Mouse (Mus musculus) liver, embryonic 14.5 days (tissue): ENCODE results near the gene Morn1. TPM values are rescaled to one million over a fixed set of nuclear protein-coding genes. Genes with fewer than 3 reads are reported as not detected.

Experiments used
- ATAC-seq: fragments of 200-750 bp; cut with Nextera tagmentation; 2 replicates; pipeline ENCODE4 v1.8.0; 2017; ENCODE audit warnings: moderate number of reproducible peaks, mild to moderate bottlenecking, moderate library complexity; ENCODE audit not compliant: insufficient read depth
- DNase-seq, 3 experiments: peaks; one replicate each; pipeline ENCODE4 v3.0.0-alpha.2; 2012 to 2013; ENCODE audit warnings: low read depth in 3 of 3, low spot score in 3 of 3
- H3K27ac ChIP-seq: fragments of 300-500 bp; sonication (generic); 2 replicates; pipeline ENCODE4 v1.5.1; 2014; ENCODE audit warnings: moderate library complexity, mild to moderate bottlenecking, control low read depth, inconsistent platforms
- H3K27me3 ChIP-seq: fragments of 300-500 bp; sonication (generic); 2 replicates; pipeline ENCODE4 v1.6.1; 2014; ENCODE audit warnings: mild to moderate bottlenecking, low read length, moderate library complexity; ENCODE audit not compliant: control insufficient read depth, insufficient read depth
- H3K36me3 ChIP-seq: fragments of 300-500 bp; sonication (generic); replicated peaks from 2 replicates; pipeline ENCODE4 v1.6.1; 2014; ENCODE audit warnings: low read depth; ENCODE audit not compliant: control insufficient read depth, insufficient read depth
- H3K4me1 ChIP-seq, 2 experiments: fragments of 200-500 bp in 1 of 2; fragments of 300-500 bp in 1 of 2; sonication (generic) in 1 of 2; replicated peaks; 2 replicates each; pipeline ENCODE4 v1.6.1; 2012 to 2014; ENCODE audit warnings: antibody characterized with exemption in 1 of 2, inconsistent platforms in 1 of 2, low read length in 1 of 2; ENCODE audit not compliant: control insufficient read depth in 2 of 2, insufficient read depth in 2 of 2
- H3K4me2 ChIP-seq: fragments of 300-500 bp; sonication (generic); 2 replicates; pipeline ENCODE4 v1.6.1; 2014; ENCODE audit warnings: low read depth, mild to moderate bottlenecking, control low read depth, moderate library complexity
- H3K4me3 ChIP-seq, 2 experiments: fragments of 200-500 bp in 1 of 2; fragments of 300-500 bp in 1 of 2; sonication (generic) in 1 of 2; 2 replicates each; pipeline ENCODE4 v1.5.1; 2012 to 2014; ENCODE audit warnings: low read depth in 2 of 2, low read length in 2 of 2, mild to moderate bottlenecking in 2 of 2, control low read depth in 1 of 2, inconsistent platforms in 1 of 2, moderate library complexity in 1 of 2; ENCODE audit not compliant: insufficient read depth in 1 of 2
- H3K9ac ChIP-seq: fragments of 300-500 bp; sonication (generic); replicated peaks from 2 replicates; pipeline ENCODE4 v1.6.1; 2014; ENCODE audit warnings: mild to moderate bottlenecking, control low read depth, moderate library complexity
- H3K9me3 ChIP-seq: fragments of 300-500 bp; sonication (generic); 2 replicates; pipeline ENCODE4 v1.6.1; 2016; ENCODE audit warnings: low read length, mixed read lengths; ENCODE audit not compliant: control insufficient read depth
- CTCF ChIP-seq: IDR thresholded peaks from 2 replicates; pipeline ENCODE4 v1.5.1; 2016; ENCODE audit warnings: antibody characterized with exemption, low read depth, control low read depth
- EP300 ChIP-seq: IDR thresholded peaks from 2 replicates; pipeline ENCODE4 v1.6.1; 2016; ENCODE audit warnings: antibody characterized with exemption, low read depth
- WGBS: fragments of 180-500 bp; shearing (Covaris S2); extraction: QIAGEN DNeasy Blood & Tissue Kit; methylation state at CpG from one replicate; pipeline ENCODE4 v1.1.7; 2014; ENCODE audit not compliant: insufficient replicate concordance; 5-methylcytosine and 5-hydroxymethylcytosine counted together
- polyA plus RNA-seq, 2 experiments: library from polyadenylated mRNA; depleted of rRNA in 1 of 2; stranded (reverse) in 1 of 2; unstranded in 1 of 2; fragments of >200 nt; fragmentation: Nextera tagmentation in 1 of 2; extraction: Ambion mirVana in 1 of 2; gene quantifications; 2 replicates each; pipeline versions ENCODE4 v1.2.1 to v1.2.3; 2012 to 2014

Gene Morn1
- polyA plus RNA-seq, 2 experiments = 0.85 to 1.1 TPM

DNA sequence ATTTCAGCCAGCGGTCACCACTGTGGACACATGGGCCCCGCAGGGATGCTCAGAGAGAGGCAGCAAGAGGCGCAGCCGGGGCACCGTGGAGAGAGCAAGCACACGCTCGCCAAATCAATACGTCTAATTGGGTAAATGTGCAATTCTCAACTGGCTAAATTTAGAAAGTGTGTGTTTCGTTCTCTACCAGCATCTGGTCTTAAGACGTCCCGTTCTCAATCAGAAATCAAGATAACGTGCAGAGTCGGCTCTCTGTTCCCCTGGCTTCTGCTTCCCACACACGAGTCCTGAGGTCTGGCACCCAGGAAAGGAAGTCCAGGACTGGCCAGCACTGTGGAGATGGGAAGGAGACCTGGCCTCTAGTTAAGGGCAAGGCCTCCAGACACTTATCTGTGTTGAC is 39.7 kb upstream of the Morn1 start:
- Histone ChIP-seq H3K27me3 (peaks cover 24% of the 10 kb centered on the region), H3K27ac (no peak overlapping the region), H3K4me3 (no peak overlapping the region), H3K4me2 (no peak overlapping the region), H3K4me1 (no peaks in the 10 kb centered on the region), H3K9ac (no peak overlapping the region), H3K36me3 (no peaks in the 10 kb centered on the region), H3K9me3 (no peaks in the 10 kb centered on the region)
- TF ChIP-seq EP300 = no peak
- ATAC-seq (no peak), DNase-seq (no peak)
- 67% methylated on average over 14 of the region's 14 CpGs for WGBS

DNA sequence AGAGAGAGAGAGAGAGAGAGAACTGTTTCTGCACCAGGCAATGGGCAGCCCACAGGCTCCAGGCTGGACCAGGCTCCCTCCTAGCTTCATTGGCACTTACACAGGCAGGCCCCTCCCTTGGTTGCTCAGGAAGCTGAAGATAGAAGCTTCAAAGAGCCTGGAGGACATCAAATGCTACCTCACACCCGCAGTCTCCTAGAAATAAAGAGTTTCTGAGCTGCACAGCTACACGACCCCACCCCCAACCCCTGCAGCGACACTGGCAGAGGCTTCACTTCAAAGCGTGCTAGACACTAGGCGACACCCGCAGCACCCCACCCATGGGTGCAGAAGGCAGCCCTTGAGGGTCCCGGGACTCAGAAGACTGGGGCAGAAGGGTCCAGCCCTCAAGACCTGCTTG is 36.3 kb upstream of the Morn1 start:
- no peaks in the 10 kb centered on the region for H3K36me3 ChIP-seq
- H3K27me3 ChIP-seq = no peaks in the 10 kb centered on the region
- TF ChIP-seq CTCF (no peak), EP300 (no peak)
- DNase-seq (no peak), ATAC-seq (no peak)
- no peak overlapping the region for H3K27ac ChIP-seq
- H3K9ac ChIP-seq = no peak overlapping the region
- H3K4me2 ChIP-seq = no peak overlapping the region
- no peaks in the 10 kb centered on the region for H3K4me1 ChIP-seq
- no peak overlapping the region for H3K4me3 ChIP-seq
- H3K9me3 ChIP-seq = no peaks in the 10 kb centered on the region
- 54% methylated on average over 7 of the region's 7 CpGs for WGBS

DNA sequence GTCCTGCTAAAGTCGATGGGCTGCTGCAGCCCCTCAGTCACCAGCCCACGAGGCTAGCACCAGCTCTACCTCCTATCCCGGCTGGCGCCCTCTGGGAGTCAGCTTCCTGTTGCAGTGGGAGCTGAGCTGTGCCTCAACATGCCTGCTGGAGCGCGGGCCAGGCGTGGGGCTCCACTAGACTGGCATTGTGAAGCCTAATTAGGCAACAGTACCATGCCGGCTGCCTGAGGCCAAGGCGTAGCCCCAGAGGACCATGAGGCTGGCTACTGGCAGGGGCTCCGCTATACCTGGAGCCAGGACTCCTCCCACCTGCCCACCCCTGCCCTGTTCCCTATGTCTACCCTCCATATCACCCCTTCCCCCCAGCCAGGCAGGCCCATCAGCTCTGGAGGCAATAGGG is 29.7 kb upstream of the Morn1 start, which contains the start of gene Plch2:
Gene Plch2 (minus strand): TSS at position 61 of the 400 bp plus-strand sequence.
- Histone ChIP-seq H3K36me3 (no peaks in the 10 kb centered on the region), H3K27me3 (no peaks in the 10 kb centered on the region), H3K4me2 (no peak within 1 kb of the TSS), H3K9ac (no peak within 1 kb of the TSS), H3K9me3 (no peaks in the 10 kb centered on the region), H3K4me1 (no peaks in the 10 kb centered on the region), H3K27ac (no peak within 1 kb of the TSS), H3K4me3 (no peak within 1 kb of the TSS)
- ATAC-seq = no peak
- no peak for TF ChIP-seq EP300
- no peak for TF ChIP-seq CTCF
- WGBS = 53% methylated on average over 10 of the region's 10 CpGs
- no peak for DNase-seq

DNA sequence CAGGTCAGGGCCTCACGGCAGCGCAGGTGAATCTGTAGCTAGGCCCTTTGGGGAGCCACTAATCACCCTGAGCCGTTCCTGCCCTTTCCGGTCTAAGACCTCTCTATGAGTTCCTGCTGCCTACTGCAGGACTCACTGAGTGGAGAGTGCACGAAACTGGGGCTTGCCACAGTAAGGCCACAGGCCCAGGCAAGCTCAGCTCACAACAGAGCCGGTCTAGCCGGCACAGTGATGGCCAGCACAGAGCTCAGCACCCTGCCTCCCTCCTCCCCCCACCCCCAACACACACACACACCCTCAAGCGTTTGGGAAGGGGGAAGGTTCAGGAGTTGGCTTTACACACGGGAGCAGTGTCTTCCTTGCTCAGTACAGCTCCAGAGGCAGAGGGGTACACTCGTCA is 28.1 kb upstream of the Morn1 start:
- TF ChIP-seq CTCF = no peak
- no peak for TF ChIP-seq EP300
- DNase-seq (no peak), ATAC-seq (no peak)
- H3K4me2 ChIP-seq = no peak overlapping the region
- H3K36me3 ChIP-seq = no peaks in the 10 kb centered on the region
- no peaks in the 10 kb centered on the region for H3K9me3 ChIP-seq
- WGBS = 32% methylated on average over 10 of the region's 10 CpGs
- no peak overlapping the region for H3K27ac ChIP-seq
- H3K4me3 ChIP-seq = no peak overlapping the region
- H3K27me3 ChIP-seq = no peaks in the 10 kb centered on the region
- H3K4me1 ChIP-seq = no peaks in the 10 kb centered on the region
- H3K9ac ChIP-seq = no peak overlapping the region

DNA sequence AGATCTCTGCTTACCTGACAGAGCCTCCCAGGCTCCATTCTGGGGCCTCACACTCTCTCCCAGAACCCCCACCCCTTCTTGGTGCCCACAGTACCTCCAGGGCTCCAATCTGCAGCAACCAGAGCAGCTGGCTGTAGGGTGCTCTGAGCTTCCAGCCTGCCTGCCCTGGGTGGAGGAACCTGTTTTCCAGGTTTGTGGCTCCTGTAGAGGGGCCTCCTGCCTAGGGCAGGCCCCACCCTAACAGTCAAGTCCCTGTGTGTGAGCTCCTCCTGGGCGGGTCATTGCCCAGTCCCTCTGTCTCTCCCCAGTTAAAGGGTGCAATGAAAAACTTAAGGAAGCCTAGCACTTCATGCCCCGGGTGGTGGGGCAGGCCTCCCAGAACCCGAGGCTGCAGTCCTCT is 22.5 kb upstream of the Morn1 start:
- Histone ChIP-seq H3K27me3 (no peaks in the 10 kb centered on the region), H3K4me2 (no peak overlapping the region), H3K9ac (no peak overlapping the region), H3K27ac (no peak overlapping the region), H3K4me3 (no peak overlapping the region), H3K9me3 (no peaks in the 10 kb centered on the region), H3K36me3 (no peaks in the 10 kb centered on the region), H3K4me1 (peaks cover 7 to 13% of the 10 kb centered on the region in 2 experiments; a peak in 3 of 4 replicates)
- ATAC-seq (no peak), DNase-seq (no peak)
- WGBS = 26% methylated on average over 3 of the region's 3 CpGs
- TF ChIP-seq EP300 (no peak), CTCF (no peak)
